Mouse (Mus musculus) heart, postnatal 14 days (tissue): ENCODE measurements at regions not wholly inside any gene's neighbourhood (a gene's known extent, or its start where the extent isn't known, plus 50 kb on each side); places are given as distances from the start of the nearest gene placed in this dataset.
"Not testable (repeated sequence)": the region's sequence is repeated elsewhere in the genome, so short reads cannot be mapped to it uniquely, and the experiment has no call there.

Experiments used
- DNase-seq, 2 experiments: peaks; one replicate each; pipeline ENCODE4 v3.0.0; 2021 to 2022
- intact Hi-C: fragments of 180-260 bp; cut with DNase I; formaldehyde crosslinking; loops from one replicate; pipeline ENCODE4 v1.15.1; 2025

GRCm38 (mm10) chr16:63102362-63102761 is 248.3 kb downstream of the Pros1 start:
- DNase-seq: no peak
- intact Hi-C loops: no loop called here

GRCm38 (mm10) chr16:63102930-63103329 is 248.8 kb downstream of the Pros1 start:
- DNase-seq: peak in 1 of 2 experiments; percentile 10
- intact Hi-C loops: no loop called here

- intact Hi-C loops: no loop called here
- DNase-seq: no peak
These were observed 250.3 kb downstream of the Pros1 start for GRCm38 (mm10) chr16:63104383-63104782.

GRCm38 (mm10) chr16:63104938-63105714 is 251.0 kb downstream of the Pros1 start:
- intact Hi-C loops: no loop called here
- peak; percentile 39 to 52 for DNase-seq

- peak; percentile 6 to 25 for DNase-seq
- intact Hi-C loops: no loop called here
These were observed 262.3 kb downstream of the Pros1 start for GRCm38 (mm10) chr16:63116456-63116855.

GRCm38 (mm10) chr16:63118721-63119120 is 264.6 kb downstream of the Pros1 start:
- intact Hi-C loops: no loop called here

GRCm38 (mm10) chr16:63143851-63144250 is 289.7 kb downstream of the Pros1 start:
- no peak for DNase-seq
- intact Hi-C loops: no loop called here

More at GRCm38 (mm10) chr16:63118721-63119120, 264.6 kb downstream of the Pros1 start:
- no peak for DNase-seq

- DNase-seq: no peak
- intact Hi-C loops: no loop called here
These were observed 301.3 kb downstream of the Pros1 start for GRCm38 (mm10) chr16:63155300-63155821.

- peak in 1 of 2 experiments; percentile 3 for DNase-seq
- intact Hi-C loops: no loop called here
These were observed 316.0 kb downstream of the Pros1 start for GRCm38 (mm10) chr16:63170101-63170500.

GRCm38 (mm10) chr16:63179228-63179627 is 325.1 kb downstream of the Pros1 start:
- intact Hi-C loops: no loop called here
- DNase-seq: no peak

- intact Hi-C loops: no loop called here
- DNase-seq: no peak
These were observed 337.1 kb downstream of the Pros1 start for GRCm38 (mm10) chr16:63191181-63191580.

- DNase-seq: no peak
- intact Hi-C loops: no loop called here
These were observed 337.5 kb downstream of the Pros1 start for GRCm38 (mm10) chr16:63191623-63192022.

- intact Hi-C loops: no loop called here
- no peak for DNase-seq
These were observed 340.5 kb downstream of the Pros1 start for GRCm38 (mm10) chr16:63194595-63194994.

GRCm38 (mm10) chr16:63213471-63213870 is 359.4 kb downstream of the Pros1 start:
- DNase-seq, intact Hi-C loops: not testable (repeated sequence)

GRCm38 (mm10) chr16:63220228-63220879 is 366.2 kb downstream of the Pros1 start:
- no peak for DNase-seq
- intact Hi-C loops: no loop called here

GRCm38 (mm10) chr16:63224608-63225007 is 370.5 kb downstream of the Pros1 start:
- intact Hi-C loops: no loop called here
- DNase-seq: no peak

- intact Hi-C loops: no loop called here
- no peak for DNase-seq
These were observed 371.0 kb downstream of the Pros1 start for GRCm38 (mm10) chr16:63225097-63225496.

- no peak for DNase-seq
These were observed 375.0 kb downstream of the Pros1 start for GRCm38 (mm10) chr16:63229135-63229534.

GRCm38 (mm10) chr16:63229567-63229966 is 375.5 kb downstream of the Pros1 start:
- intact Hi-C loops: no loop called here

More at GRCm38 (mm10) chr16:63229135-63229534, 375.0 kb downstream of the Pros1 start:
- intact Hi-C loops: no loop called here

GRCm38 (mm10) chr16:63270173-63270572 is 416.1 kb downstream of the Pros1 start:
- no peak for DNase-seq
- intact Hi-C loops: no loop called here

More at GRCm38 (mm10) chr16:63229567-63229966, 375.5 kb downstream of the Pros1 start:
- no peak for DNase-seq

GRCm38 (mm10) chr16:63277556-63277955 is 423.4 kb downstream of the Pros1 start:
- intact Hi-C loops: no loop called here
- no peak for DNase-seq
